Mouse (Mus musculus) embryonic fibroblast, embryonic 13.5 days (primary cell): ENCODE measurements at regions not wholly inside any gene's neighbourhood (a gene's known extent, or its start where the extent isn't known, plus 50 kb on each side); places are given as distances from the start of the nearest gene placed in this dataset.

ENCODE experiments used
- CTCF ChIP-seq: IDR thresholded peaks from 2 replicates; pipeline ENCODE4 v1.5.1; 2011; ENCODE audit warnings: mild to moderate bottlenecking, control low read depth, low read length, moderate library complexity, borderline replicate concordance; ENCODE audit not compliant: insufficient read depth
- POLR2A ChIP-seq: IDR thresholded peaks from 2 replicates; pipeline ENCODE4 v1.6.1; 2011; ENCODE audit warnings: low read depth, mild to moderate bottlenecking, control low read depth, low read length, moderate library complexity

- TF ChIP-seq CTCF (no peak), POLR2A (no peak)
Observed at GRCm38 (mm10) chr4:54611990-54612980, 332.6 kb upstream of the Zfp462 start.
